Mouse (Mus musculus): Measurements from ENCODE around the gene Gpr174. TPM values are rescaled to one million over a fixed set of nuclear protein-coding genes. Genes with fewer than 3 reads are reported as not detected.
"Not testable (repeated sequence)": the region's sequence is repeated elsewhere in the genome, so short reads cannot be mapped to it uniquely, and the experiment has no call there.

Gene Gpr174
- total RNA-seq (2021) = not detected
- long read RNA-seq, experiment 1 = 0 reads
- long read RNA-seq, experiment 2 = 0 reads

DNA sequence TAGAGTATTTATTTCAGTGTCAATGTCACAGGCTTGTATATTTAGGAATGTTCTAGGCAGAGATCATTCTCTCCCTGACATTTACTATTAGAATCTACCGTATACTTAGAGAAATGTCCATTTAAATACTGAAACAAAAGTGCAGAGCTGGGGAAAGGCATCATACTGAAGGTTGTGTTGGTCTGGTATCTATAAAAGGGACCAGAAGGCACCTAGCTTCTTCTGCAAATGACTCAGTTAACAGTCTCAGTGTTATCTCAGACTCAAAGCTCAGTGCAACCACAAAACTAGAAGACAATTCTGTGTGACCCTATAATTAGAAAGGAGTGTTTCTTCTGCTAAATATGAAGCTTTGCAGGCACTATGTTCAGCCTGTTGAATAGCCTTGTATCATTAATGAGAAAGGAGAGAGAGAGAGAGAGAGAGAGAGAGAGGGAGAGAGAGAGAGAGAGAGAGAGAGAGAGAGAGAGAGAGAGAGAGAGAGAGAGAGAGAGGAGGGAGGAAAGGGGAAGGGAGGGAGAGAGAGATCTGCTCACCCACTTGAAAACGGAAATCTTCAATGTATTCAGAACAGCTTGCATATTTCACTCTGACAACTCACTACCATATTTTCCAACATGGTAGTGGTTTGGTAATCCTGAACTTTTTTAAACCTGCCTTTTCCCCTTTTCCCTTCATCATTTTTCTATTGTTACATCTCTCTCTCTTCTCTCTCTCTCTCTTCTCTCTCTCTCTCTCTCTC, at the start of gene Gpr174:
Gpr174 (plus strand) TSS at position 393 of the 742 bp plus-strand sequence.
- no peak for DNase-seq (ENCODE audit: low spot score in 2 of 2)

DNA sequence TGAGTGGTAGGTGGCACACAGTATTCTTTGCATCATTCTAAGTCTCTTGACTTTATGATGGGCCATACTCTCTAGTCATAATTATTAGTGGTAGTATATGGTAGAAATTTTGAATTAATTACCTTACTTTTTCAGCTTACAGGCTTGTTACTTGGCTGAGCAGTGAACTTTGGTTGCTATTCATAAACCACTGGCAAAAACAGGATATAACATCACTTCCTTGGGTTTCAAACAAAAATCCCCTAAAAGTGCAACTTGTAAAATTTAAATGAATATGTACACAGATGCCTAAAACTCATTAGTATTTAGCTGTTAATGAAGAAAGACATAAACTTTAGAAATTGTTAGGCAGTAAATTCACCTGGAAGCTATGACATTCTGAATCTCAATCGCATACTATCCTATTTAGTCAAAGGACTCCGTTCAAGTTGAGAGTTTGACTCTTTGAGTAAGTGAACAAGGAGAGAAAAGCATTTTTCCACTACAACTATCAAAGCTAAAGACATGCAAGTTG, 38.0 kb upstream of the Gpr174 start:
- no peak for DNase-seq (ENCODE audit: low spot score in 2 of 2)

DNA sequence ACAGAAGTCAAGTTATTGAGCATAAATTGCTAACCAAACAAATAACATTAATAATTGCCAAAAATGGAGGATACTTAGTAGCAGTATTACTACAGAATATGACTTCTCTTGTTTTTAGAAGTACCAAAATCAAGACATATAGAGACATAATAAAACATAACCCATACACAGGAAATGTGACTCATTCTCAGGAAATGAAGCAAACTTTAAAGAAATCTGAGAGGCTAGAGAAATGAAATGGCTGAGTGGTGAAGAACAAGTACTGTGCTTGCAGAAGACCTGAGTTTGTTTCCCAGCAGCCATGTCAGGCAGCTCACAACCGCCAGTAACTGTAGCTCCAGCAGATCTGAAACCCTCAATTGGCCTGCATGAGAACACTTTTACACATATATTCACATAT, 30.8 kb upstream of the Gpr174 start:
- no peak for DNase-seq (ENCODE audit: low spot score in 2 of 2)

DNA sequence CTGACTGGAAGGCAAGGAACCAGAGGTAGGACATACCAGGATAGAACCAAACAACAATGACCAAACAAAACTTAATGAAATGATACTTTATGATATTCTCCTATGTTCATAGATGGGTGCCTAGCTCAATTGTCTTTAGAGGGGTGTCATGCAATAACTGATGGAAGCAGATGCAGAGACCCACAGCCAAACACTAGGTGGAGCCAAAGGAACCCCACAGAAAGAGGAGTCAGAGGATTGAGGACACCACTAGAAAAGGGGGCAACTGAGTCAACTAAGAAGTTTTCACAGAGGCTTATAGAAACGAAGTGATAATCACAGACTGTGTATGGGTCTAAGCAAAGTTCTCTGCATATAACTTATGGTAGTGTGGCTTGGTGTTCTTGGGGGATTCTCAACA, 24.5 kb upstream of the Gpr174 start:
- no peak for DNase-seq (ENCODE audit: low spot score in 2 of 2)

DNA sequence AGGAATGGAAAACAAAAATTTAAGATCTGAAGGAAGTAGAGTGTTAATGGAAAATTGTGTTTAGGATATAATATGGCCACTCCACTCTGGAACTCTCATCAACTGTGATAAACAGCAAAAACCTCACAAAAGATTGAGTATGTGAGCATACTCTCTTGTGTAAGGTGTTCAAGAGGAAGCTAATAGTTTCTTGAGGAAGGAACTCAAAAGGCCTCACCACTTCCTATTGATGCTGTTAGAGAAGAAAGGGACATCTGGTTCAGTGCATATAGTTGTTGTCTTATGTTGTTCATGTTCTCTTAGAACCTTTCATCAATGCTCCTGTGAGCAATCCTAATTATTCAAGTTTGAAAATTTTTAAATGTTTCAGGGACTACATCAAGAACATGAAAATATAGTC, 21.0 kb upstream of the Gpr174 start:
- DNase-seq (ENCODE audit: low spot score in 2 of 2) = no peak

DNA sequence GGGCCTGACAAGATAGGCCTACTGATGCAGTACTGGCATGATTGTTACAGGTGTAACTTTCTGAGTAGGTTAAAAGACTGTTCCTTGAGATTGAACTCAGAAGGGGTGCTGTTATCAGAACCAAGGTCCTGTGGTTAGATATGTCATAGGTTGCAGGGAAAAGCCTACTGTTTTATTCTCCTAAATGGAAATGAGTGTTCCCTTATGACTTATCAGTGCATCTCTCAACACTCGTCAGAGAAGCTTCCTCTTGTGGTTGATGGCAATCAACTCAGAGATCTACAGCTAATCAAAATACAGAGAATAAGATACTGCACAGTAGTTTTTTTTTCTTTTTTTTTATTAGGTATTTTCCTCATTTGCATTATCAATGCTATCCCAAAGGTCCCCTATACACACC, 19.2 kb upstream of the Gpr174 start:
- no peak for DNase-seq (ENCODE audit: low spot score in 2 of 2)

DNA sequence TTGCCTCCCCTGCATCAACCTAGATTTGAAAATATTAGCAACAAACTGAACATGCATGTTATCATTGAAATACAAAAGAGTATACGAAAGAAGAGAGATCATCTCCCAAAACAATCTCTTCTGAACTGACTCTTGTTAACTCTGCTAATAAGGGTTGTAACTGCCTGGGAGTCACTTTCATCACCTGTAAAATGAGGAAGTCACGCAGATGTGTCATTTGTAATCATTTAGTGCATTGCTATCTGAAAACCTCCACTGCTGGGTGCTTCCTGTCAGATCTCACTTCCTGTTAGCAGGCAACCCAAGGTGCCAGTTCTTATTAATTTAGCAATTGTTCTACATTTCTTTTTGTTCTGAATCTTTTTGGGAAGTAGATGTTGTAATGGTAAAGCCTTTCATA, 5.3 kb upstream of the Gpr174 start:
- DNase-seq (ENCODE audit: low spot score in 2 of 2) = no peak

DNA sequence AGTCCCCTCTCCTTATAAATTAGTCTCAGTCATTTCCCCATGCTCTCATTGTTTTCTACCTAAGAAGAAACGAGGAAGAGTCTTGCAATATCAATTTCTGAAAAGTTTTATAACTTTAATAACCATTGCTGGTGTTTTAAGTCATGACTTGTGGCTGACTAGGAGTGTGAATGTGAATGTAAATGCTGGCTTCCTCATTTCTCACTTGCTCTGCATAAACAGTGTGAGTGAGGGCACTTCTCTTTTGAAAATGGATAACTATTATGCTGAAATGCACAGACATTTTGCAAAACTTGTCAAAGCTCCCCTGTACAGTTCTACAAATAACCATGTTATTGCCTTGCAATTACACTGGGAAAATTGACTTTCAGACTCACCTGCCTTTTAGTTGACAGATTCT, 8.9 kb downstream of the Gpr174 start:
- DNase-seq (ENCODE audit: low spot score in 2 of 2) = no peak

DNA sequence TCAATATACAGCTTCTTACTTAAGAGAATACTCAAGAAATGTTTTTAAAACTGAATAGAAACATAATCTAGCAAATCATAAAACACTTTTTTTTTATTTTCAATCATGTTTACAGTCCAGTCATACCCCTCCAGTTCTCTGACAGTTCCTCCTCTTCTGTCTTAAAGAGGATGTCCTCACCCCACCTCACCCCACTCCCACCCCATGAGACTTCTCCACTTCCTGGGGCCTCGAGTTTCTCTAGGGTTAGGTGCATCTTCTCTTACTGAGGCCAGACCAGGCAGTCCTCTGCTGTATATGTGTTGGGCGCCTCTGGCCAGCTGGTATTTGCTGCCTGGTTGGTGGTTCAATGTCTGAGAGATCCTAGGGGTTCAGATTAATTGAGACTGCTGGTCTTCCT, 21.9 kb downstream of the Gpr174 start:
- no peak for DNase-seq (ENCODE audit: low spot score in 2 of 2)

DNA sequence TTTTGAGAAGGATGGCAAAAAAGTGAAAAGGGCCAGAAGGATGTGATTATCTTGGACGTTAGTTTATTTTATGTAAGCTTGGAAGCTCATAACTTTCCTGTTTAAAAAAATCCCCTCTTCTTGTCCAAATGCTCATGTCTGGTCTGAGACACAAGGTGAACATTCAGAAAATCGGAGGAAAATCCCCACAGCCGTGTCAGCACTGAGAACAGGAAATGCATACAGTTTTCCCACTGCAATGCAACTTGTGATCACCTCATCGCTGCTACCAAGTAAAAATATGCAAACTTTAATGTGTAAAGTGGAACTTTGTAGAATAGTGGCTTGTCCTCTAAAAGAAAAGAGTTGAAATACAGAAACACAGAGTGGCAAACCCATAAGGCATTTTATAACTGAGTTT, 28.5 kb downstream of the Gpr174 start:
- no peak for DNase-seq (ENCODE audit: low spot score in 2 of 2)

DNA sequence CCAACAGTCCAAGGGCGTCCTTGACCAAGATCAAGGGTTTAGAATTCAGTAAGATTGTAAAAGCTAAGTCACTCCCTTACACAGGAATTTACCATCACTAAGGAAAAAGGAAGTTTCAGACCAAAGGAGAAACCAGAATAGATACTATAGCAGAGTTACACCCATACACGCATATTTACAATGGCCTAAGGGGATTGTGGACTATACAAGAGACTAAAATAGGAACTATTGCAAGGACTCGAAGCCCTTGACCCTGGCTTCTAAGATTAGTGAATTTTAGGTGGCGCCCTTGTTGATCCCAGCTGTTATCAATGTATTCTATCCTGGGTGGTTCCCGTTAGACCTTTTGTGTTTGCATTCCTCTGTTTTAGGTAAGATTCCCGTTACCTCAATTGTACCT, 42.2 kb downstream of the Gpr174 start:
- not testable (repeated sequence) for DNase-seq (ENCODE audit: low spot score in 2 of 2)

DNA sequence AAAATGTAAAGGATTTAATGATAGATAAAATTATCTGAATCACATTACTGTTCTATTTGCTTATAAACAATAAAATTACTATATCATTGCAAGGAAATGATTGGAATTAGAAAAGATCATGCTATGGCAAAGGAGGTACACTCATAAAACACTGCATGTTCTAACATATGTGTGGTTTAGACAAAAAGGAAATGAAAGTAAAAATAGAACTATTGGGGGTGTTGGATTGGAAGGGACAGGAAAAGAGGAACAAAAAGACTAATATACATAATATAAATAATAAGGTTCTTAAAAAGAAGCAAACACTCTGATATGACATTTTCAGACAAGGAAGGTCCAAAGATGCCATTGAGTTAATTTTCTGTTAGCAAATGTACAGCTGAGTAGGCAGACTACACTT, 43.1 kb downstream of the Gpr174 start:
- no peak for DNase-seq (ENCODE audit: low spot score in 2 of 2)

DNA sequence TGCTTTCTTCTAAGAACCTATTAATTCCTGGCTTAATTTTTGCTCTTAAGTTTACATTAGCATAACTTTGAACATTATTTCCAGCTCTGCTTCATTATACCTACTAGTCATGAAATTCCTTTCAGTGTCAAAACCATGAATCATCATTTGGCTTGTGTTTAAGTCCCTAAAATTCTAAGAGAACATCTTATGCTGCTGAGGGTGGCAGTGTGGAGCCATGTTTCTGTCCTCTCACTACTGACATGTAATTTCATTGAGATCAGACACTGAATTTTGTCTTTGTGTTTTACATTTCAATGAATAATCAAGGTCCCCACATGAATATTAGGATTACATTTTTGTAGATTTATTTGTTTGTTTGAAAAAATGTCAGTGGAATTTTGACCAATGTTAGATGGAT, 50.8 kb downstream of the Gpr174 start:
- DNase-seq (ENCODE audit: low spot score in 2 of 2) = no peak

DNA sequence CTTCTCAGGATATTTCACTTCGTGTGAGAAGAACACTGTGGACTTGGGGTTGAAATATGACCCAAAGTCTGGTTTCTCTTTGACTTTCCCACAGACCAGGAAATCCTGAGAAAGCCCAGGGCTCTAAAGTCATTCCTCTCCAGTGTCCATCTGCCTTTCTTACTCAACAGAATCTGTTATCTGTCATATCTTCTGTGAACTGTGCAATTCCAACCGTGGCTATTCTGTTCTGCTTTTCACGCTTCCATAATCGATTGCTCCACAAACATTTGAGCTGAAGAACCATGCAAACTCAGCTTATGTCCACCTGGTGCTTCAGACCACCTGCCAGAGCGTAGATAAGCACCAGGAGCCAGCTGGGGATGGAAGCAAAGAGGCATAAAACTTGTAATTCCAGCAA, 56.9 kb downstream of the Gpr174 start:
- no peak for DNase-seq (ENCODE audit: low spot score in 2 of 2)

DNA sequence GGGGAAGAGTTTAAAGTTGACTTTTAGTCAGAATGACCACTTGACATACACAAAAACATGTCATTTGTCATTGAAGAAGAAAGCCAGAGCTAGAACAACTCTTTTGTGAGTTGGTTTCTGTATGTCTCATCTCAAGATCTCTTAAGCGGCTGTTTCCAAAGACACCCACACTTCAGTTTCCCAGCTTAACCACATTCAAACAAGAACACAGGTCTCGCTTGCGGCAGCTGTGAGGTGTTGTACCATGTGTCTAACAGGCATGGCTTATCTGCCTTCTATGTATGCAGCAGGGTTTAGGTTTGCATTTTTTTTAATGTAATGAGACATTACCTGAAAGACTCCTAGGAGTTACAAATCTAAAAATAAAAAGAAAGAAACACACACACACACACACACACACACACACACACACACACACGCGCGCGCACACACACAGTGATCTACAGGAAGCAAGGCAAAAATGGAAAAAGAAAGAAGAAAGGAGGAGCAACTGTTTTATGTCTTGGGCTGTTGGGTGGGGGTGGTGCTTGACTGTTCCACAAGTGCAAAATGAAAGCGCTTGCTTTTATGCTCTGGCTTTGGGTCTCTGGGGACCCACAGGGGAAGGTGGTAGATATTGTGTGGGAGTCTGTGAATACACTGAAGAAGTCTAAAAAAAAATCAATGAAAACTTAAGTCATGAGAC, 70.2 kb downstream of the Gpr174 start:
- no peak for DNase-seq (ENCODE audit: low spot score in 2 of 2)

DNA sequence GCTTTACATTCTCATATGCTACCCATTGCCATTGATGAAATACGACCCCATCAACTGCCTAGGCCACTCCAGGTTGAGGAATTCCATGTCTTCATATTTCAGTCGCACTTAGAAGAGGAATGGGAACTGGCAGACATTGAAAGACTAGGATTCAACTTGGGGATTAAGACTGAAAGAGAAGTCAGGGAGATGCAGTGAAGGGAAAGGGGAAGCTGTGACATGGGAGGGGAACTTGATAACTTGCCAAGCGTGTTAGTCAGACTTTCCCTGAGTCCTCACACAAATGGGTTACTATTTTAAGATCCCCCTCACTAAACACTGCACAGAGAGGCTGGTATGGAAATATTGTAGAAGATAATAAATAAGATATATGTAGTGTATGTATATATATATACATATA, 74.2 kb downstream of the Gpr174 start:
- no peak for DNase-seq (ENCODE audit: low spot score in 2 of 2)

DNA sequence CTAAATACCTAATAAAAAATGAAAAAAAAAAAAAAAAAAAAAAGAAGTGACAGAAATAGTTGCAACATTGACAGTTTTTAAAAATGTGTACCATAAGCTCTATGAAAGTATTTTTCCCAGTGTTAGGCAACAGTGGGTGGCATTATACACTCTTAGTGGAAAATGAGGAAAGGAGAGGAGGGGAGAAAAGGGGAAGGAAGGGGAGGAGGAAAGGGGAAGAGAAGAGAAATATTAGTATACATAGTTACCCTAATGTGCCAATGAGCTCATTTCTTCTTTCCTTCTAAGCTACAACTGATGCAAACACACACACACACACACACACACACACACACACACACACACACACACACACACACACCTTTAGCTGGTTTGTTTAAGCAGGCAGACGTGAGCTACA, 80.9 kb downstream of the Gpr174 start:
- no peak for DNase-seq (ENCODE audit: low spot score in 2 of 2)

DNA sequence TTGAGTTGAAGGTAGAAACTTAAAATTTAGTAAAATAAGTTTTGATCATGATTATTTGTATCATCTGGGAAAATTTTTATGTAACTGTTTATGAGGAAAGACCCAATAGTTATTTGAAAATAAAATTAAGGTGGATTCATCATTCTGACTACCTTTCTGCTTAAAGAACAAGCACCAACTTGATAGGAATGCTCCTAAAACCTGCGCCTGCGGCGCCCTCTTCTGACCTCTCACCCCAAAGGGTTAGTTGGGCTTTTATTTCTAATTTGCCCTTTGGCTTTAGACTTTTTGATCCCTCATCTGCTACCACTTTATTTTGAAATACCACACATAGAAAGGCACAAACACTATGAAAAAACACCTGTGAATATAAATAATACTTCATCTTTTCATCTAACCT, 86.3 kb downstream of the Gpr174 start:
- no peak for DNase-seq (ENCODE audit: low spot score in 2 of 2)

Other genes starting within 250 kb of the Gpr174 start
- gene P2ry10, start 167.4 kb upstream of the Gpr174 start, total RNA-seq (2021) = not detected
- under 1 TPM; 0.48 TPM for gene P2ry10b, start 107.0 kb upstream of the Gpr174 start, total RNA-seq (2021)
- gene Itm2a, start 147.5 kb downstream of the Gpr174 start, total RNA-seq (2021) = 10 to 100 TPM; 51.5 to 60.8 TPM

Data from layer of hippocampus, postnatal 14 days (tissue).